Mouse (Mus musculus) common myeloid progenitor, adult 5-6 weeks (primary cell): ENCODE results near the gene Scgb2b2. TPM values are rescaled to one million over a fixed set of nuclear protein-coding genes. Genes with fewer than 3 reads are reported as not detected.

Source experiments
- ATAC-seq: replicated peaks from 2 replicates; pipeline ENCODE4 v1.8.0; 2016; ENCODE audit warnings: low read depth, mild to moderate bottlenecking, moderate TSS enrichment, inconsistent platforms; ENCODE audit not compliant: poor library complexity, severe bottlenecking
- total RNA-seq: library from RNA; stranded (forward); fragments of 200-1000, 187-1606 nt; gene quantifications from 2 replicates; pipeline ENCODE4 v1.2.3, GENCODE M21; 2017

Gene Scgb2b2
- total RNA-seq, result not detected in 2 replicates

GRCm38 (mm10) chr7:31290208-31290607, at the start of gene Scgb2b2:
TSS of gene Scgb2b2 (plus strand) at chr7:31290508.
- no peak for ATAC-seq

- no peak for ATAC-seq
Measured at GRCm38 (mm10) chr7:31291721-31292120, 1.4 kb downstream of the Scgb2b2 start, which contains the start of gene Scgb1b2. TSS of gene Scgb1b2 (minus strand) at chr7:31291821.

Other genes starting within 250 kb of the Scgb2b2 start
- gene Fxyd5, start 248.0 kb upstream of the Scgb2b2 start, total RNA-seq, result 216 and 242 TPM in 2 replicates
- not detected in 2 replicates for gene Fxyd7, start 239.0 kb upstream of the Scgb2b2 start, total RNA-seq
- gene Fxyd1, start 233.3 kb upstream of the Scgb2b2 start, total RNA-seq, result 2.7 and 4.2 TPM in 2 replicates
- not detected in 2 replicates for gene Lgi4, start 231.2 kb upstream of the Scgb2b2 start, total RNA-seq
- not detected in 2 replicates for gene Fxyd3, start 213.8 kb upstream of the Scgb2b2 start, total RNA-seq
- gene Hpn, start 175.2 kb upstream of the Scgb2b2 start, total RNA-seq, result 13.4 and 19.9 TPM in 2 replicates
- gene Scn1b, start 163.5 kb upstream of the Scgb2b2 start, total RNA-seq, result 2.1 TPM in 1 of 2 replicates, not detected in the other
- 30.8 and 38.7 TPM in 2 replicates for gene Gramd1a, start 134.6 kb upstream of the Scgb2b2 start, total RNA-seq
- not detected in 2 replicates for gene Scgb1b2, start 1.3 kb downstream of the Scgb2b2 start, total RNA-seq
- gene Scgb2b3, start 71.6 kb downstream of the Scgb2b2 start, total RNA-seq, result not detected in 2 replicates
- gene Scgb1b3, start 85.1 kb downstream of the Scgb2b2 start, total RNA-seq, result not detected in 2 replicates